In genomic region chr4:129190538-129190937, GRCm38 (mm10) we compare ENCODE assay signal across 8 mouse cellular contexts. TPM values are rescaled to one million over a fixed set of nuclear protein-coding genes. Genes with fewer than 3 reads are reported as not detected.
DNase-seq lines count a peak whose midpoint lies in the region; ATAC-seq and TF ChIP-seq lines count a peak whose summit lies in the region.

No protein-coding gene starts in this region.

- H3K27ac ChIP-seq in kidney, adult 2 months (ENCODE audit: insufficient read depth, low read depth, low read length) = peak overlapping the region; percentile 79
- H3K27ac ChIP-seq in forebrain, embryonic 12.5 days = peak overlapping the region; percentile 85; the same call in 1 of the 2 replicates
- H3K27ac ChIP-seq in kidney, embryonic 16.5 days (ENCODE audit: low read length) = peak overlapping the region; percentile 92
- peak overlapping the region; percentile 90 for H3K27ac ChIP-seq in midbrain, embryonic 15.5 days

- H3K4me1 ChIP-seq in kidney, adult 2 months (ENCODE audit: control insufficient read depth, insufficient read depth, low read length) = peaks cover 10% of the 10 kb centered on the region; the same call in 1 of the 2 replicates
- peaks cover 25% of the 10 kb centered on the region for H3K4me1 ChIP-seq in forebrain, embryonic 12.5 days
- peaks cover 31% of the 10 kb centered on the region for H3K4me1 ChIP-seq in kidney, embryonic 16.5 days (ENCODE audit: insufficient read depth, low read length)
- H3K4me1 ChIP-seq in midbrain, embryonic 15.5 days = peaks cover 26% of the 10 kb centered on the region

- no peaks in the 10 kb centered on the region for H3K36me3 ChIP-seq in kidney, adult 2 months (ENCODE audit: control insufficient read depth, insufficient read depth, low read length)
- peaks cover 7% of the 10 kb centered on the region for H3K36me3 ChIP-seq in forebrain, embryonic 12.5 days (replicated peaks)
- H3K36me3 ChIP-seq in kidney, embryonic 16.5 days (ENCODE audit: insufficient read depth, low read length) = 0 out of 2 replicates have a peak, but pooled peaks cover 5% of the 10 kb centered on the region
- H3K36me3 ChIP-seq in midbrain, embryonic 15.5 days (replicated peaks) = no peaks in the 10 kb centered on the region

- no peaks in the 10 kb centered on the region for H3K9me3 ChIP-seq in forebrain, embryonic 12.5 days
- H3K9me3 ChIP-seq in kidney, embryonic 16.5 days (ENCODE audit: low read length) = no peaks in the 10 kb centered on the region
- H3K9me3 ChIP-seq in midbrain, embryonic 15.5 days = no peaks in the 10 kb centered on the region

- peak overlapping the region; percentile 92 for H3K4me2 ChIP-seq in forebrain, embryonic 12.5 days
- peak overlapping the region; percentile 73 for H3K4me2 ChIP-seq in kidney, embryonic 16.5 days (replicated peaks; ENCODE audit: low read depth, low read length)
- peak overlapping the region; percentile 76 for H3K4me2 ChIP-seq in midbrain, embryonic 15.5 days

- no peak for ATAC-seq in forebrain, embryonic 12.5 days (ENCODE audit: low FRiP score)
- ATAC-seq in kidney, embryonic 16.5 days (ENCODE audit: low FRiP score, low TSS enrichment) = no peak
- ATAC-seq in midbrain, embryonic 15.5 days (replicated peaks) = no peak

- H3K27me3 ChIP-seq in kidney, adult 2 months (replicated peaks; ENCODE audit: control insufficient read depth, insufficient read depth, low read length) = no peaks in the 10 kb centered on the region
- no peaks in the 10 kb centered on the region for H3K27me3 ChIP-seq in forebrain, embryonic 12.5 days
- H3K27me3 ChIP-seq in kidney, embryonic 16.5 days (ENCODE audit: insufficient read depth, low read length) = no peaks in the 10 kb centered on the region
- H3K27me3 ChIP-seq in midbrain, embryonic 15.5 days (replicated peaks) = no peaks in the 10 kb centered on the region

- H3K4me3 ChIP-seq in kidney, adult 2 months (ENCODE audit: insufficient read depth, low read depth, low read length) = peak overlapping the region; percentile 76
- H3K4me3 ChIP-seq in forebrain, embryonic 12.5 days (replicated peaks) = peak overlapping the region; percentile 90
- peak overlapping the region; percentile 84 for H3K4me3 ChIP-seq in kidney, embryonic 16.5 days (ENCODE audit: low read length)
- H3K4me3 ChIP-seq in midbrain, embryonic 15.5 days = peak overlapping the region; percentile 92

- no peak for TF ChIP-seq POLR2A in kidney, adult 2 months (IDR thresholded peaks at IDR 0.05; ENCODE audit: low read depth, low read length)

- DNase-seq in kidney, adult 2 months = peak; percentile 33
- no peak for DNase-seq in kidney, adult 8-10 months
- DNase-seq in adrenal gland, postnatal 10 days = peak; percentile 35
- no peak for DNase-seq in layer of hippocampus, adult 9-10 months (ENCODE audit: low spot score)
- no peak for DNase-seq in layer of hippocampus, adult 8-10 months (ENCODE audit: low spot score in 2 of 2)

- TF ChIP-seq CTCF in kidney, adult 2 months (conservative IDR thresholded peaks at IDR 0.05; ENCODE audit: insufficient read depth, insufficient read length, low read depth, low read length) = no peak

- under 1% methylated on average over 12 of the region's 12 CpGs for WGBS in kidney, adult 2 months
- WGBS in forebrain, embryonic 12.5 days = 6% methylated on average over 12 of the region's 12 CpGs
- 1% methylated on average over 12 of the region's 12 CpGs for WGBS in kidney, embryonic 16.5 days
- WGBS in midbrain, embryonic 15.5 days = 2% methylated on average over 12 of the region's 12 CpGs

- peak overlapping the region; percentile 83 for H3K9ac ChIP-seq in forebrain, embryonic 12.5 days
- peak overlapping the region; percentile 89 for H3K9ac ChIP-seq in kidney, embryonic 16.5 days (replicated peaks; ENCODE audit: low read length)
- peak overlapping the region; percentile 89 for H3K9ac ChIP-seq in midbrain, embryonic 15.5 days

RNA-seq across cellular contexts. Expression of gene Yars, which starts 1.0 kb away (rescaled TPM):
- 16.3 and 17.4 TPM in 2 replicates for polyA plus RNA-seq in kidney, adult 2 months (2012; rRNA removed)
- total RNA-seq in adrenal gland, postnatal 10 days (2021) = 10 to 100 TPM; 63.8 to 68.1 TPM
- 103 TPM in 2 replicates for polyA plus RNA-seq in forebrain, embryonic 12.5 days (2016; fragmentation: Nextera tagmentation; extraction: Ambion mirVana)
- polyA plus RNA-seq in kidney, embryonic 16.5 days (2015; fragmentation: Nextera tagmentation; extraction: Ambion mirVana) = 85.0 and 89.6 TPM in 2 replicates
- polyA plus RNA-seq in midbrain, embryonic 15.5 days (2015; fragmentation: Nextera tagmentation; extraction: Ambion mirVana) = 114 and 116 TPM in 2 replicates
- 10 to 100 TPM; 85.5 to 91.6 (median 87.1) TPM for total RNA-seq in layer of hippocampus, adult 8-10 months (2022)

RNA-seq across cellular contexts. Expression of gene S100pbp, which starts 1.0 kb away (rescaled TPM):
- 12.6 and 13.6 TPM in 2 replicates for polyA plus RNA-seq in kidney, adult 2 months (2012; rRNA removed)
- 10 to 100 TPM; 26.9 to 29.6 TPM for total RNA-seq in adrenal gland, postnatal 10 days (2021)
- polyA plus RNA-seq in forebrain, embryonic 12.5 days (2016; fragmentation: Nextera tagmentation; extraction: Ambion mirVana) = 26.2 and 31.6 TPM in 2 replicates
- polyA plus RNA-seq in kidney, embryonic 16.5 days (2015; fragmentation: Nextera tagmentation; extraction: Ambion mirVana) = 23.2 and 25.6 TPM in 2 replicates
- 21.8 and 24.4 TPM in 2 replicates for polyA plus RNA-seq in midbrain, embryonic 15.5 days (2015; fragmentation: Nextera tagmentation; extraction: Ambion mirVana)
- 10 to 100 TPM; 33.2 to 41.3 (median 39.6) TPM for total RNA-seq in layer of hippocampus, adult 8-10 months (2022)

RNA-seq across cellular contexts. Expression of gene Fndc5, which starts 53.7 kb away (rescaled TPM):
- polyA plus RNA-seq in kidney, adult 2 months (2012; rRNA removed) = 2.6 and 3.3 TPM in 2 replicates
- 10 to 100 TPM; 19.5 to 34.9 TPM for total RNA-seq in adrenal gland, postnatal 10 days (2021)
- polyA plus RNA-seq in forebrain, embryonic 12.5 days (2016; fragmentation: Nextera tagmentation; extraction: Ambion mirVana) = 0.86 and 1.1 TPM in 2 replicates
- 3.0 and 3.4 TPM in 2 replicates for polyA plus RNA-seq in kidney, embryonic 16.5 days (2015; fragmentation: Nextera tagmentation; extraction: Ambion mirVana)
- 7.0 and 7.8 TPM in 2 replicates for polyA plus RNA-seq in midbrain, embryonic 15.5 days (2015; fragmentation: Nextera tagmentation; extraction: Ambion mirVana)
- total RNA-seq in layer of hippocampus, adult 8-10 months (2022) = 10 to 100 TPM; 65.6 to 77.6 (median 69.9) TPM

Comparison
In these comparisons a context has a peak if more than half of its experiments do, and no peak if none do; other contexts are left out.
1. DNase-seq: peak in kidney, adult 2 months (single experiment) and adrenal gland, postnatal 10 days (single experiment); none in kidney, adult 8-10 months (0 of 2), layer of hippocampus, adult 9-10 months (single experiment) and layer of hippocampus, adult 8-10 months (0 of 2).
2. Peak in every context shown above with its lines, with median percentiles within 50 percentile points of each other: H3K27ac ChIP-seq, H3K4me3 ChIP-seq, H3K4me2 ChIP-seq and H3K9ac ChIP-seq.